Mouse (Mus musculus): Measurements from ENCODE around the gene Sf3b3.

DNA sequence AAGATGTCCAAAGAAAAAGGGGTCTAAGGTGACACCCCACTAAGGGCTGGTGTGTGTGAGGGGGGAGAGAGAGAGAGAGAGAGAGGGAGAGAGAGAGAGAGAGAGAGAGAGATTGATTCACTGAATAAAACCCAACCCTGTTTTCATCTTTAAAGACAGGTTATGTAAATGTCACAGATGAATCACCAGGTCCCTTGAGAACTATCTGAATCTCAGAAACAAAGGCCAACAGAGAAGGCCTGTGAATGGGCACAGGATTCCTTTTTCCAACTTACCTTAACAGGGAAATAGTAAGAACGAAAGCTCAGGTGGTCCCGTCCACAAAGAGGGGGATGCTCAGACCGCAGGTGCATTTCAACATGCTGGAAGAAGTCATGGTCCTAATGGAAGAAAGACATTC is 35.5 kb downstream of the Sf3b3 start:
- TF ChIP-seq CTCF (IDR thresholded peaks at IDR 0.05; ENCODE audit: low read depth) (no peak), EP300 (optimal IDR thresholded peaks at IDR 0.05) (no peak)

Data from stomach, postnatal 0 days (tissue).